Mouse (Mus musculus): ENCODE measurements at regions not wholly inside any gene's neighbourhood (a gene's known extent, or its start where the extent isn't known, plus 50 kb on each side); places are given as distances from the start of the nearest gene placed in this dataset.
"Not testable (repeated sequence)": the region's sequence is repeated elsewhere in the genome, so short reads cannot be mapped to it uniquely, and the experiment has no call there.

DNA sequence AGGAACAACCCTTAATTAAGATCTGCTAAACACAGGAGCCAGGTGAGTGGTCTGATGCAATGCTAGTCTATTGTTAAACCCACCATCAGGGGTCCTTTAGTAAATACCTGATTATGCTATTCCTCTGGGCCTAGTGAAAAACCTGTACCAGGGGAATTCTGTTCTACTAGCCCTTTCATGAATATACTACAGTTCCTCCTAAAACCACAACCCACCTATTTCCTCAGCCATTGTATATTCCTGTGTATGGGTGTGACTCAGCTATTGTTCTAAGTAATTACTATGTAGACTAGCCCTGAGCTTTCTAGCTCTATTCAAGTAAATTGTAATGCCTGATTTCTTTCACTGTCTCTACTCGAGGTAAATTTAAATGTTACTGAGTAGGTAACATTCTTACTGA lies 57.0 kb upstream of the Egfem1 start:
- not testable (repeated sequence) for DNase-seq

DNA sequence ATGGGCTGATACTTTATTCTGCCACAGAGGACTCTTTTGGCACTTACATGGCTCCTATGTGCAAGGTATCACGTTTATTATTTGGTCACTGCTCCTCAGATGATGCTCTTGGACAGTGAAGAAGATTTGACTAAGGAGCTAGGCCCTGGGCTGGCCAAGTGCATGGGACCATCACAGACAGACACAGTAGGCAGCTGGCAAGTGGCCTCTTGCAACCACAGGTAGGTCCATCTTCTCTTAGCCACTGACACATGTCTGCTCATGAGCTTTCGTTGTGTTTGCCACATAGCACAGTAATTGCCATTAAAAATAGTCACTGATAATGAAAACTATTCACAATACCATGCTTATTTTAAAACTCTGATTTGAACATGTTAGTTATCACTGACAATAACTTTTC lies 54.1 kb upstream of the Egfem1 start:
- no peak for DNase-seq

DNA sequence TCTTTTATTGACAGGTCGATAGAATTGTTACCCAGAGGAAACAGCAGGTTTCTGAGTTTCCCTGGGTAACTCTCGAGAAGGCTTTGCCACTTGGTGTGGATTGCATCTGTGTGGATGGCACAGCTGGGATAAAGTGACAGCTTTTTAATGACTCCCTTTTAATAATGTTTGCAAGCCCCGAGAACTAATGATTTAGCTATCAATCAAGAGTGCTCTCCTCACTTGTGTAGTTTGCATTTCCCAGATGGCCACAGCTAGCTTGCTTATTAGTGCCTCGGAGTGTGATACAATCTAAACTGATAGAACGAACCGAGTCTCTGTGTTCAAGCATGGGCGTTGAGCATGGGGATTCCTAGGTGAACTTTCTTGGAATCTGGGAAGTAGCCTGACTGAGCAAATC lies 51.0 kb upstream of the Egfem1 start:
- DNase-seq: no peak

DNA sequence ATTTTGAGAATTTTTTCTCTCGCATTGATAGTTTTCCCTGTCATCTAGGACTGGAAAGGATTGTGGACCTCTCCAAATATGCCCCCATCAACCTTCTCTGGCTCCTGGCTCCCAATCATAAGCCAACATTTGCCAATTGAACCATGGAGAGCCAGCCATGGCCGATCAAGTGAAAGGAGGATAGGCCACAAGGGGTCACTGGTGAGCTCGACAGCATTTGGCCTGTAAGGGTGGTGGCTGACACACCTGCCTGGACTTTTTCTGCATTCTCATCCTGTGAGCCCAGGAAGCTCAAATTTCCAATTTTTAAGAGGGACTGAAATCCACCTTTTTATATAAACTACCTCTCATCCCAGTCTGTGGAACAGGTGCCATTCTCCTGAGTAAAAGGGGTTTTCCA lies 50.0 kb upstream of the Egfem1 start:
- peak; percentile 19 for DNase-seq
